Mouse (Mus musculus) liver, adult 2 months (tissue): ENCODE results near the gene Hs3st4.

Source experiments
- CTCF ChIP-seq: fragments of 200-500 bp; IDR thresholded peaks from 2 replicates; pipeline ENCODE4 v1.5.1; 2011; ENCODE audit warnings: low read depth, low read length, control low read depth
- POLR2A ChIP-seq: fragments of 200-500 bp; IDR thresholded peaks from 2 replicates; pipeline ENCODE4 v1.6.1; 2011; ENCODE audit warnings: low read length, control low read depth; ENCODE audit not compliant: insufficient read depth; ENCODE audit errors: extremely low read depth

DNA sequence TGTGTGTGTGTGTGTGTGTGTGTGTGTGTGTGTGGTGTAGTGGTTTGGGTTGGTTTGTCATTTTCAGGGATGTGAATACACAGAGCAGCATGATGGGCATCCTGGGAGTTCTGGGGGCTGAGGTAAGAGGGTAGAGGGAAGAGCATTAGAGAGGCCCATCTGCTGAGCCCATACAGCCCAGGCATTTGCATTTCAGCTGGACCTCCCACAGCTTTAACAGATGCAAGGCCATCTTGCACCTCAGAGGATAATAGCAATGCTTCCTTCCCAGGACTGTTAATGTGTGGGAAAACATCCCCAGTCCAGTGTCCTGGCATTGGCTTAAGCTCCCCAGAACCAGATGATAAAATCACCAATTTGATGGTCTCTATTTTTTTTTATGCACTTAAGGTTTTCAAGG lies 444.3 kb downstream of the Hs3st4 start:
- TF ChIP-seq CTCF (no peak), POLR2A (no peak)
